Mouse (Mus musculus): ENCODE measurements at regions not wholly inside any gene's neighbourhood (a gene's known extent, or its start where the extent isn't known, plus 50 kb on each side); places are given as distances from the start of the nearest gene placed in this dataset.
"Not testable (repeated sequence)": the region's sequence is repeated elsewhere in the genome, so short reads cannot be mapped to it uniquely, and the experiment has no call there.

DNA sequence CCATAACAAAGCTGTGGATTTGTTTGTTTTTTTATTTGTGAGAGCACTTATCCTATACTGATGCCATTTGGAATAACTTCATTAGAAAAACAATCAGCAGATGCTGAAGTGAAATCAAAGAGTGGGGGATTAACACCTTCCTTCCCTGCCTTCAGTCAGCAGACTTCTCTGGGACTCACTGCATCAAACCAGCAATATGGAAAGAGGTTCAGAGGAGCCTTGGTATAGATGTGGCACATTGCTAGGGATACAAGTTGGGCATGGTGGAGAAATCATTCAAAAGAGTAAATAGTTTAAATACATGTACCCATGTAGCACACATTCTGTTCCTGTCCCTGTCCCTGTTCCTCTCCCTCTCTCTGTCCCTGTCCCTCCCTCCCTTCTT lies 364.0 kb upstream of the Rgs18 start:
- DNase-seq: no peak

DNA sequence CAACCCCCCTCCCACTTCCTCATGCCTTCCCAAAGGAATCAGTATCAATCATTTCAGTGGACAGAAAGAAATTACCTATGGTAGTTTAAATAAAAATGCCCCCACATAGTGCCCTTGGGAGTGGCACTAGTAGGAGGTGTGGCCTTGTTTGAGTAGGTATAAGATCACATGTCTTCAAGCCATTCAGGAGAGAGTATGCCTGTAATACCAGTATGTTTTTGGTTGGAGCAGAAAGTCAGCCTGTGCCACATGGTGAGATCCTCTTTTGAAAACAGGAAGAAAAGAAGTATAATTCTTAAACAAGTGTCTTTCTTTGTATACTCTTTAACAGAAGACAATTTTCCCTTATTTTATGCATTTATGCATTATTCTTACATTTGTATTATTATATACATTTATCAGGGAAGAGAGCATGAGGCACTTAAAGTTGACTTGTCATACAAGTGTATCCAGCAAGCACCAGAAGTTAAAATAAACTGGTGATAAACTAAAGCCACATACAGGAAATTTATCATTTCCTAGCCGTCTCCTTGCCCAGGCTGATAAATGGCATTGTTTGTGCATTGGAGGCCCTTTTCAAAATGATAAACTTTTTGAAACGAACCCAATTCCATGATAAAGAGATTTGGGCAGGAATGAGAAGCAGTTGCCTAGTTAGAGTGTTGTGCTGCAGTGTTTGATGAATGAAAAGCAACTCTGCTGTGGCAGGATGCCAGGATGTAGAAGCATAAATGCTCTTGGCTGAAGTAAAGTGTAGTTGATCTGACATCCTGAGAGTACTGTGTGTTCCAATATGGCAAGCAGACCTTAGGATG lies 363.4 kb upstream of the Rgs18 start:
- DNase-seq: no peak

GRCm38 (mm10) chr1:145131020-145131419 lies 355.8 kb upstream of the Rgs18 start:
- DNase-seq: no peak

DNA sequence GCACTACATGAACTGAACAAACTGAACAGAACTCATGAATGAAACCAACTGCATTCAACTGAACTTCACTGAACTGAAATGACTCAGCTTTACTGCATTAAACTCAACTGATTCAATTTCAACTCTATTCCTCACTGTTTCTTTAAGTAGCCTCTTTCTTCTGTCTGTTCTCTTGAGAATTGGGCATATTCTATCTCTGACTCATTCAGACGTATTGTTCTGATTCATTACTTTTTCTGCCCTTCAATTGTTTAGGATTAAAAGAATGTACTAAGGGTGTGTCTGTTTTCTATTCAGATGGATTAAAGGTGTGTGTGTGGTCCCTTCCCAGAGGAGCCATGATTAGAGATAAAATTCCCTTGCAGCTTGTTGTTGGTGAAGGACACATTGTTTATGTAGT lies 337.9 kb upstream of the Rgs18 start:
- no peak for DNase-seq

GRCm38 (mm10) chr1:145106771-145107170 lies 331.5 kb upstream of the Rgs18 start:
- not testable (repeated sequence) for DNase-seq

GRCm38 (mm10) chr1:145065255-145065854 lies 290.1 kb upstream of the Rgs18 start:
- DNase-seq: no peak

DNA sequence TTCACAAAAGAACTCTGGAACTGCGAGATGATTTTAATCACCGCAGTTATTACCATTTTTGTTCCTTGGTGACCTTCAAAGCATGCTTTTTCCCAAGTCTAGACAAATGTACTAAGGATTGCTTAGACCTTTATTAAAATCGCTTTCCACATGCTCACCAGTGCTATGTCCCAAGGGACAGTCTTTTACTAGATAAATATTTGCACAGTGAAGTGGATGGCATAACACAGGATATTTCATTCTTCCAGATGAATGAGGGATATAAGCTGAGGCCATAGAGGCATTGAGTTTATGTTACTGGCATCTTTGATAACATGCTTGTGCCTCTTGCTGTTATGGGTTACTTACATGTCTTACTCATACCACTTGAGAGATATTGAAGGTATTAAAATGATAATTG lies 289.1 kb upstream of the Rgs18 start:
- no peak for DNase-seq

- no peak for DNase-seq
These were observed 240.4 kb upstream of the Rgs18 start for GRCm38 (mm10) chr1:145015623-145016022.

DNA sequence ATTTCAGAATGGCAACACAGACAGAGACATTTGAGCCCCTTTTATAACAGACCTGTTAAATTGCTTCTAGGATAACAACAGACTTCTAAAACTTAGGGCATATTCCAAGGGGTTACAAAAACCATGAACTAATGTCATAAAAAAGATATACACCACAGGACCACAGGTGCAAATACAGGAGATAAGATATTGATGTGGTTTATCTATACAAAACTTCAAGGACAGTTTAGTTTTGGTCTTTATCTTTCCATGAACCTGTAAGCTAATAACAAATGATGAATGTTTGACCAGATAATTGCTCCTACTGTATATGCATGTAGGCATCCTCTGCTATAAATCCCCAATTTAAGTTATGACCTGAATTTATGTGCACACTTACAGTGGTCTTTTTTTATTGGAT lies 235.6 kb upstream of the Rgs18 start:
- no peak for DNase-seq

DNA sequence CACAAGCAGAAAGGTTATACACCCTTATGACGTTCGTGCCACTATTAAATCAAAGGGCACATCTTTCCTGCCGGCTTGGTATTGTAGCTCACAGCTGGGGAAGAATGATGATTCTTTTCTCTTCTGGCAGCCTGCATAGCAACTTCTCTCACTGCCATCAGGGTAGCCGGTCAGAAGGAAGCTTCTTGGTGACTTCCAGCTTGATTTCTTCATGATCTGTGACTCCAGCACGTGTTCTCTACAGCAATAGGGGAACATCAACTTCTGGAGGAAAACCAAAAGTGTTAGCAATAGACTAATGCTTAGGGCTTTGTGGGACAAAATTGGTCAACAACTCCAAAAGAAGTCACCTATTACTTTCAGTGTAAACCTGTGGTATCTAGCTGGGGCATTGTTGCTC lies 202.9 kb upstream of the Rgs18 start:
- DNase-seq: no peak

DNA sequence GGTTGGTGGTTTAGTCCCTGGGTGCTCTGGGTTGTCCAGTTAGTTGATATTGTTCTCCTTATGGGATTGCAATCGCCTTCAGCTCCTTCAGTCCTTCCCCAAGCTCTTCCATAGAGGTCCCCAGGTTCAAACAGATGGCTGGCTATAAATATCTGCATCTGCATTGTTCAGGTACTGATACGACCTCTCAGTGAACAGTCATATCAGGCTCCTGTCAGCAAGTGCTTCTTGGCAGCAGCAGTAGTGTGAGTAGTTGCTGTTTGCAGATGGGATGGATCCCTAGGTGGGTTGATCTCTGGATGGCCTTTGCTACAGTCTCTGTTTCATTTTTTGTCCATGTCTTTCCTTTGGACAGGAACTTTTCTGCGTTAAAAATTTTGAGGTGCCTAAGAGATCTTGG lies 190.5 kb upstream of the Rgs18 start:
- DNase-seq: peak; percentile 16

DNA sequence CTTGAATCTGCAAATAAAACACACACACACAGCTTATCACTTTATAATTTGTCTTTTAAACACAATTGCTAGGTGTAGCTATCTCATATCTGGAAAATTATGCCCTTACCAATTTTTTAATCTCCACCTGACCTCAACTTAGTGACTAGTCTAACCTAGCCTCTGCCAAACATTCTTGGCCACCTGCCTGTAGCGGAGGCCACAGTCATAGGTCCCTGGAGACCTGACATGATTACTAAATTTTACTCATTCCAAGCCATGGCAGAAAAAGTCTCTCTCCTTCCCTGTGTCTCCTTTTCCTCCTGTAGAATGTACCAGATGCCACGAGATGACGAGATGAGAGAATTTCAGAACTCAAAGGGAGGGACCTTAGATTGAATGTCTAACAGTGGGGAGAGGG lies 163.8 kb upstream of the Rgs18 start:
- no peak for DNase-seq

- DNase-seq: no peak
These were observed 150.9 kb upstream of the Rgs18 start for GRCm38 (mm10) chr1:144926136-144926535.

- no peak for DNase-seq
These were observed 141.3 kb upstream of the Rgs18 start for GRCm38 (mm10) chr1:144916568-144916967.

DNA sequence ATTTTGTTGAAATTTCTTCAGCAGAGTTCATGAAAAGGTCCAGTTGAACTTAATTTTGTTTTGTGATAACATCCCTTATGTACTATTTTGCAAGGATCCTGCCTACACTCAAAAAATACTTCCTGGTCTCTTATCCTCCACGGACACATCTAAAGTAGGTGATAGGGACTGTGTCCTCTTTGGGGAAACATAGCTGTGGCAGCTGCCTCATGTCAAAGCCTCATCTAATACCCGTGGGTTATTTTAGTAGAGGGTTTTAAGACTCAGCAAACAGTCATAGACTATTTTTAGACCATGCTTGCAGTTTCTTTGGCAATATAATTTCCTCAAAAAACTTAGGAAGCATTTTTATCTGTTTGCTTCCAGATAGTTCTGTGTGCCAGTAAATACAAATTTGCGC lies 127.8 kb upstream of the Rgs18 start:
- peak; percentile 12 for DNase-seq

GRCm38 (mm10) chr1:144883633-144884032 lies 108.4 kb upstream of the Rgs18 start:
- DNase-seq: no peak

DNA sequence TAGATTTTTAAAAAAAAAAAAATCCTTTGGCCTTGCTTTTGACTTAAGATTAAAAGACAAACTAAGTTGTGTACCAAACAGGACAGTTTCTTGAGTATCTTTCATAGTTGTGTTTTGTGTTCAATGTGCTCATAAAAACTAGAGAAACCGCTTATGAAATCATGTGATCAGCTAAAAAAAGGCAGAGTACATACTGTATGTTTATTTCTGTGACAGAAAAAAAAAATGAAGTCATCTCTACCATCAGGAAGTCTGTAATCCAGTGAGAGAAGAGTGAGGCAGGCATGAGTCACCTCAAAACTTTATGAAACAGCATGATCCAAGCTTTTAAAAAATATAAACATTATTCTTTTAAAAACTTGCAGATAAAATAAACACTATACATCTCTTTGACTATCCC lies 86.9 kb upstream of the Rgs18 start:
- DNase-seq: no peak

Small RNA genes lying in the stretch of these regions (microRNA-seq; reads per million reads assigned to microRNA genes)
- 0 reads per million in 2 experiments for gene Gm25708
